Mouse (Mus musculus) CH12.LX (cell line): ENCODE results near the gene Ttc33. TPM values are rescaled to one million over a fixed set of nuclear protein-coding genes. Genes with fewer than 3 reads are reported as not detected.

ENCODE experiments used
- DNase-seq: peaks from one replicate; pipeline ENCODE4 v3.0.0-alpha.2; 2013; ENCODE audit errors: extremely low read depth
- H3K27ac ChIP-seq: 2 replicates; pipeline ENCODE4 v1.5.1; 2012; ENCODE audit warnings: low read depth, mild to moderate bottlenecking, control low read depth, moderate library complexity; ENCODE audit not compliant: insufficient read depth
- H3K27me3 ChIP-seq: replicated peaks from 2 replicates; pipeline ENCODE3; 2012; ENCODE audit warnings: inconsistent platforms
- H3K36me3 ChIP-seq, 2 experiments: replicated peaks in 1 of 2; 2 replicates each; pipeline versions ENCODE3 to v1.6.1; 2012; ENCODE audit warnings: inconsistent platforms in 1 of 2, low read length in 1 of 2, mild to moderate bottlenecking in 1 of 2, mixed read lengths in 1 of 2, moderate library complexity in 1 of 2; ENCODE audit not compliant: control insufficient read depth in 1 of 2, insufficient read depth in 1 of 2
- H3K4me1 ChIP-seq, 2 experiments: 2 replicates each; pipeline ENCODE4 v1.6.1; 2012; ENCODE audit warnings: inconsistent platforms in 1 of 2, moderate library complexity in 1 of 2; ENCODE audit not compliant: insufficient read depth in 2 of 2, control insufficient read depth in 1 of 2
- H3K4me2 ChIP-seq: 2 replicates; pipeline ENCODE4 v1.6.1; 2012; ENCODE audit warnings: low read depth, mild to moderate bottlenecking, control low read depth; ENCODE audit not compliant: poor library complexity, insufficient read depth, severe bottlenecking
- H3K4me3 ChIP-seq, 3 experiments: fragments of 150-350 bp in 1 of 3; sonication (generic) in 1 of 3; replicated peaks in 1 of 3; 2 replicates each; pipeline versions ENCODE3 to v1.5.1; 2011 to 2012; ENCODE audit warnings: low read depth in 2 of 3, low read length in 2 of 3, mild to moderate bottlenecking in 2 of 3, moderate library complexity in 2 of 3, control low read depth in 1 of 3, improper control_type of control experiment in 1 of 3, inconsistent platforms in 1 of 3, mixed read lengths in 1 of 3; ENCODE audit not compliant: poor library complexity in 1 of 3
- H3K79me2 ChIP-seq: replicated peaks from 2 replicates; pipeline ENCODE4 v1.6.1; 2012; ENCODE audit warnings: mild to moderate bottlenecking, moderate library complexity; ENCODE audit not compliant: control insufficient read depth, poor library complexity, insufficient read depth, severe bottlenecking; ENCODE audit errors: extremely low read depth
- H3K9ac ChIP-seq: 2 replicates; pipeline ENCODE4 v1.6.1; 2012; ENCODE audit warnings: low read depth, mild to moderate bottlenecking, control low read depth, moderate library complexity; ENCODE audit not compliant: insufficient read depth
- H3K9me3 ChIP-seq: replicated peaks from 2 replicates; pipeline ENCODE3; 2012; ENCODE audit warnings: low read length, inconsistent platforms, mixed read lengths
- BHLHE40 ChIP-seq: IDR thresholded peaks from 2 replicates; pipeline ENCODE4 v1.6.1; 2011; ENCODE audit warnings: mild to moderate bottlenecking, low read depth, low read length, improper control_type of control experiment
- CHD2 ChIP-seq: IDR thresholded peaks from 2 replicates; pipeline ENCODE4 v1.6.1; 2011; ENCODE audit warnings: low read length, improper control_type of control experiment
- CTCF ChIP-seq, 2 experiments: IDR thresholded peaks in 1 of 2; conservative IDR thresholded peaks in 1 of 2; 2 replicates each; pipeline ENCODE4 v1.5.1; 2011 to 2012; ENCODE audit warnings: low read depth in 2 of 2, low read length in 2 of 2, improper control_type of control experiment in 1 of 2, inconsistent platforms in 1 of 2, mild to moderate bottlenecking in 1 of 2, moderate library complexity in 1 of 2
- ETS1 ChIP-seq: conservative IDR thresholded peaks from 2 replicates; pipeline ENCODE4 v1.6.1; 2012; ENCODE audit warnings: low read depth, mild to moderate bottlenecking, inconsistent platforms, low read length, improper control_type of control experiment, moderate library complexity
- HCFC1 ChIP-seq: IDR thresholded peaks from 2 replicates; pipeline ENCODE4 v1.6.1; 2012; ENCODE audit warnings: low read depth, mild to moderate bottlenecking, inconsistent platforms, low read length, improper control_type of control experiment
- JUN ChIP-seq: IDR thresholded peaks from 2 replicates; pipeline ENCODE4 v1.6.1; 2011; ENCODE audit warnings: low read depth, mild to moderate bottlenecking, low read length, improper control_type of control experiment, moderate library complexity; ENCODE audit not compliant: insufficient read depth
- KAT2A ChIP-seq: IDR thresholded peaks from 2 replicates; pipeline ENCODE4 v1.6.1; 2012; ENCODE audit warnings: low read length, improper control_type of control experiment, inconsistent platforms; ENCODE audit not compliant: insufficient replicate concordance
- MAFK ChIP-seq: IDR thresholded peaks from 2 replicates; pipeline ENCODE4 v1.6.1; 2011; ENCODE audit warnings: low read length, improper control_type of control experiment; ENCODE audit not compliant: insufficient replicate concordance
- MAX ChIP-seq: IDR thresholded peaks from 2 replicates; pipeline ENCODE4 v1.6.1; 2011; ENCODE audit warnings: low read length, improper control_type of control experiment
- MAZ ChIP-seq: IDR thresholded peaks from 2 replicates; pipeline ENCODE4 v1.6.1; 2012; ENCODE audit warnings: low read depth, mild to moderate bottlenecking, inconsistent platforms, low read length, improper control_type of control experiment, moderate library complexity
- MEF2A ChIP-seq: IDR thresholded peaks from 2 replicates; pipeline ENCODE4 v1.6.1; 2014; ENCODE audit warnings: low read depth, mild to moderate bottlenecking, inconsistent platforms, low read length, improper control_type of control experiment, borderline replicate concordance
- MYC ChIP-seq: IDR thresholded peaks from 2 replicates; pipeline ENCODE4 v1.6.1; 2011; ENCODE audit warnings: low read depth, mild to moderate bottlenecking, improper control_type of control experiment, low read length
- NRF1 ChIP-seq: IDR thresholded peaks from 2 replicates; pipeline ENCODE4 v1.6.1; 2014; ENCODE audit warnings: low read depth, mild to moderate bottlenecking, inconsistent platforms, low read length, improper control_type of control experiment, moderate library complexity
- POLR2A ChIP-seq: IDR thresholded peaks from 2 replicates; pipeline ENCODE4 v1.6.1; 2011; ENCODE audit warnings: low read depth, mild to moderate bottlenecking, improper control_type of control experiment, low read length
- POLR2AphosphoS2 ChIP-seq: IDR thresholded peaks from 2 replicates; pipeline ENCODE4 v1.6.1; 2011; ENCODE audit warnings: low read depth, low read length, improper control_type of control experiment
- RAD21 ChIP-seq: IDR thresholded peaks from 2 replicates; pipeline ENCODE4 v1.6.1; 2011; ENCODE audit warnings: low read depth, mild to moderate bottlenecking, low read length, improper control_type of control experiment, moderate library complexity
- RCOR1 ChIP-seq: conservative IDR thresholded peaks from 2 replicates; pipeline ENCODE4 v1.6.1; 2012; ENCODE audit warnings: low read depth, mild to moderate bottlenecking, inconsistent platforms, low read length, improper control_type of control experiment
- SMC3 ChIP-seq: IDR thresholded peaks from 2 replicates; pipeline ENCODE4 v1.6.1; 2011; ENCODE audit warnings: low read depth, low read length, improper control_type of control experiment
- TBP ChIP-seq: conservative IDR thresholded peaks from 2 replicates; pipeline ENCODE4 v1.6.1; 2011; ENCODE audit warnings: low read depth, low read length, improper control_type of control experiment
- UBTF ChIP-seq: IDR thresholded peaks from 2 replicates; pipeline ENCODE4 v1.6.1; 2012; ENCODE audit warnings: low read depth, mild to moderate bottlenecking, inconsistent platforms, low read length, improper control_type of control experiment, moderate library complexity
- ZKSCAN1 ChIP-seq: IDR thresholded peaks from 2 replicates; pipeline ENCODE4 v1.6.1; 2012; ENCODE audit warnings: low read depth, inconsistent platforms, low read length, improper control_type of control experiment, borderline replicate concordance
- ZMIZ1 ChIP-seq: IDR thresholded peaks from 2 replicates; pipeline ENCODE4 v1.6.1; 2012; ENCODE audit warnings: low read depth, mild to moderate bottlenecking, inconsistent platforms, low read length, improper control_type of control experiment
- ZNF384 ChIP-seq: IDR thresholded peaks from 2 replicates; pipeline ENCODE4 v1.6.1; 2012; ENCODE audit warnings: low read depth, low read length, improper control_type of control experiment, inconsistent platforms
- dilution Hi-C: fragments of 300-500 bp; cut with MboI; formaldehyde crosslinking; loops from 2 replicates; pipeline ENCODE4 v1.14.3; 2020; ENCODE audit warnings: low sequenced_read_pairs; ENCODE audit not compliant: extremely low pct_unique_long_range_greater_than_20kb, extremely low pct_ligation_motif_present
- in situ Hi-C: fragments of 300-500 bp; cut with MboI; formaldehyde crosslinking; loops from 3 replicates; pipeline ENCODE4 v1.14.3; 2019; ENCODE audit warnings: low sequenced_read_pairs, low pct_ligation_motif_present, low pct_unique_long_range_greater_than_20kb, mixed read lengths
- polyA plus RNA-seq: library from polyadenylated mRNA; unstranded; fragments of >175 nt; gene quantifications from 2 replicates; pipeline ENCODE4 v1.2.1, GENCODE M21; 2012; ENCODE audit warnings: low read depth; ENCODE audit not compliant: insufficient read length
- total RNA-seq, 2 experiments: library from RNA; depleted of rRNA; stranded (reverse); fragments of 300-350 nt in 1 of 2; fragments of >200 nt in 1 of 2; gene quantifications; 2 replicates each; pipeline ENCODE4 v1.2.3; 2012 to 2014

Gene Ttc33
- total and polyA plus RNA-seq, 3 experiments, result 24.5 to 53.6 (median 34.8) TPM

DNA sequence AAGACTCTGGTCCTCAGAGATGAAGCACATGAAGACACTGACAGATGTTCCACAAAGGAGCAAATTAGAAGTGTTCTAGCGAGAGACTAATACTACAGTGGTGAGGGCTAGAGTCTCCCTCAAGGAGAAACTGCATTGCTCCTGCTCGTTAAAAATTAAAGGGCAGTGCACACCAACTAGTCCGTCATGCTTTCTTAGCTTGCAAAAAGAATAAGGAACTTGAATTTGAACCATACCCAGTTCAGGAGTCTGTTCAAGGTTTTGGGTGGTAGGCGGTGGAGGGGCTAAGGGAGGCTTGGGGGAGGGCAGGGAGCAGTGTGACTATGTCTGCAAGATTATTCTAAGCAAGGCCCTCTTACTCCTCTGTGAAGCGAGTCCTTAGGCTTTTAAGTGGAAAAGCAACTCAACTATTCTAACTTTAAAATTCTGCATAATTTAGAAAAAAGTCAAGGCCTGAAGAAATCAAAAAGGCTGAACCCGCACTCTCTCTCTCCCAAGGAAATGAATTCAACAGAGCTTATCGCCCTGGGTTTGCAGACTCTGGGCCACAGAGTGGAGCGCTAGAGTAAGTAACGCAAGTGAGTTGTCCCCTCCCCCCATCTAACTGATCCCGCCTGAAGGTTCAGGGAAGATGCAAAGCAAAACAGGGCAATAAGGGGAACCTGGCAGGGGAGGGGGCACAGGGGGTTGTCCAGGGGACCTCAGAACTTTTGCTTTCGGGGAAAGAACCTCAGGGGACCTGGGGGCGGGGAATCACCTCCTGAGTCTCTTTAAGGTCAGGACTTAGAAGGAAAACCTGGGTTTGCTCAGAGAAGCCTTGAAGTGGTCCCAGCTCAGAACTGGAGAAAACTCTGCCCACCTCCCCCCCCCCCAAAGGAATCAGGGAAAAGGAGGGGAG is 56.2 kb downstream of the Ttc33 start:
- Histone ChIP-seq H3K36me3 (peaks cover 0 to 2% of the 10 kb centered on the region in 2 experiments), H3K27ac (peak overlapping the region; percentile 75), H3K27me3 (no peaks in the 10 kb centered on the region), H3K4me1 (peaks cover 15 to 55% of the 10 kb centered on the region in 2 experiments; a peak in 3 of 4 replicates), H3K9me3 (no peaks in the 10 kb centered on the region), H3K9ac (peak overlapping the region; percentile 45), H3K4me2 (peak overlapping the region; percentile 77), H3K79me2 (peaks cover 12% of the 10 kb centered on the region), H3K4me3 (peak overlapping the region; percentile 29 to 81 (median 56))
- DNase-seq, result peak; percentile 85
- TF ChIP-seq POLR2AphosphoS2 (no peak), NRF1 (no peak), ZMIZ1 (no peak), ZNF384 (0 out of 2 replicates have a peak, but pooled peaks have one; percentile 16), BHLHE40 (no peak), UBTF (no peak), KAT2A (no peak), MEF2A (no peak), RAD21 (peak; percentile 69), MYC (no peak), ZKSCAN1 (no peak), HCFC1 (no peak), TBP (no peak), MAZ (0 out of 2 replicates have a peak, but pooled peaks have one; percentile 57), MAFK (no peak), ETS1 (peak; percentile 31), POLR2A (no peak), MAX (no peak), SMC3 (peak; percentile 69), RCOR1 (no peak), CTCF (conservative IDR thresholded peaks at IDR 0.05 in 1 of 2, IDR thresholded peaks at IDR 0.05 in 1 of 2; ENCODE audit: low read depth in 2 of 2, low read length in 2 of 2) (peak in 1 of 2 experiments; percentile 61; a peak in 2 of 4 replicates), JUN (no peak), CHD2 (peak; percentile 84)
- dilution Hi-C loops (no loop called here), in situ Hi-C loops (loop anchor here (10.0 to 25.0 kb wide), 4 partner anchors 371 to 971 kb away; no protein-coding TSS in a partner anchor)
